Mouse (Mus musculus): Measurements from ENCODE around the gene Rpl37. TPM values are rescaled to one million over a fixed set of nuclear protein-coding genes. Genes with fewer than 3 reads are reported as not detected.

Rpl37 gene
- total and polyA plus RNA-seq, 3 experiments, result 646 to 1,787 (median 1,083) TPM

- no peak overlapping the region for H3K4me3 ChIP-seq (replicated peaks in 1 of 3; ENCODE audit: low read depth in 2 of 3, low read length in 2 of 3, poor library complexity in 1 of 3)
- no peak overlapping the region for H3K9ac ChIP-seq (ENCODE audit: insufficient read depth, low read depth)
- dilution Hi-C loops (cut with MboI; ENCODE audit: extremely low pct_ligation_motif_present, extremely low pct_unique_long_range_greater_than_20kb, low sequenced_read_pairs), result no loop called here
- TF ChIP-seq MYC (IDR thresholded peaks at IDR 0.05; ENCODE audit: low read depth, low read length) (no peak), TCF12 (IDR thresholded peaks at IDR 0.05; ENCODE audit: low read depth, low read length) (no peak), ZNF384 (IDR thresholded peaks at IDR 0.05; ENCODE audit: low read depth, low read length) (no peak), KAT2A (IDR thresholded peaks at IDR 0.05; ENCODE audit: insufficient replicate concordance, low read length) (no peak), ZKSCAN1 (IDR thresholded peaks at IDR 0.05; ENCODE audit: borderline replicate concordance, low read depth, low read length) (no peak), MAX (IDR thresholded peaks at IDR 0.05; ENCODE audit: low read length) (no peak), CHD2 (IDR thresholded peaks at IDR 0.05; ENCODE audit: low read length) (no peak), CHD1 (IDR thresholded peaks at IDR 0.05; ENCODE audit: low read depth, low read length) (no peak), HCFC1 (IDR thresholded peaks at IDR 0.05; ENCODE audit: low read depth, low read length) (no peak)
- H3K79me2 ChIP-seq (replicated peaks; ENCODE audit: control insufficient read depth, extremely low read depth, insufficient read depth, poor library complexity, severe bottlenecking), result no peaks in the 10 kb centered on the region
- no peak overlapping the region for H3K27ac ChIP-seq (ENCODE audit: insufficient read depth, low read depth)
- in situ Hi-C loops (cut with MboI; ENCODE audit: low pct_ligation_motif_present, low pct_unique_long_range_greater_than_20kb, low sequenced_read_pairs), result no loop called here
- no peaks in the 10 kb centered on the region for H3K36me3 ChIP-seq (replicated peaks in 1 of 2; ENCODE audit: control insufficient read depth in 1 of 2, insufficient read depth in 1 of 2, low read length in 1 of 2)
- no peak overlapping the region for H3K4me2 ChIP-seq (ENCODE audit: insufficient read depth, low read depth, poor library complexity, severe bottlenecking)
- no peaks in the 10 kb centered on the region for H3K9me3 ChIP-seq (replicated peaks; ENCODE audit: low read length)
- H3K4me1 ChIP-seq (ENCODE audit: control insufficient read depth in 1 of 2, insufficient read depth in 2 of 2), result peaks cover 0 to 10% of the 10 kb centered on the region in 2 experiments; a peak in 2 of 4 replicates
- no peaks in the 10 kb centered on the region for H3K27me3 ChIP-seq (replicated peaks)
- no peak for DNase-seq (ENCODE audit: extremely low read depth)
These were observed 21.8 kb downstream of the Rpl37 start for GRCm38 (mm10) chr15:5138021-5138856.

- H3K27me3 ChIP-seq (replicated peaks), result no peaks in the 10 kb centered on the region
- H3K9ac ChIP-seq (ENCODE audit: insufficient read depth, low read depth), result no peak overlapping the region
- H3K4me2 ChIP-seq (ENCODE audit: insufficient read depth, low read depth, poor library complexity, severe bottlenecking), result no peak overlapping the region
- H3K27ac ChIP-seq (ENCODE audit: insufficient read depth, low read depth), result no peak overlapping the region
- no peaks in the 10 kb centered on the region for H3K36me3 ChIP-seq (replicated peaks in 1 of 2; ENCODE audit: control insufficient read depth in 1 of 2, insufficient read depth in 1 of 2, low read length in 1 of 2)
- TF ChIP-seq KAT2A (IDR thresholded peaks at IDR 0.05; ENCODE audit: insufficient replicate concordance, low read length), result no peak
- TF ChIP-seq SIN3A (IDR thresholded peaks at IDR 0.05; ENCODE audit: low read length), result no peak
- TF ChIP-seq CHD1 (IDR thresholded peaks at IDR 0.05; ENCODE audit: low read depth, low read length), result no peak
- TF ChIP-seq RCOR1 (conservative IDR thresholded peaks at IDR 0.05; ENCODE audit: low read depth, low read length), result no peak
- no peak for TF ChIP-seq ZNF384 (IDR thresholded peaks at IDR 0.05; ENCODE audit: low read depth, low read length)
- TF ChIP-seq ETS1 (conservative IDR thresholded peaks at IDR 0.05; ENCODE audit: low read depth, low read length), result no peak
- H3K4me3 ChIP-seq (replicated peaks in 1 of 3; ENCODE audit: low read depth in 2 of 3, low read length in 2 of 3, poor library complexity in 1 of 3), result no peak overlapping the region
- 0 out of 2 replicates have a peak, but pooled peaks cover under 1% of the 10 kb centered on the region for H3K79me2 ChIP-seq (replicated peaks; ENCODE audit: control insufficient read depth, extremely low read depth, insufficient read depth, poor library complexity, severe bottlenecking)
- DNase-seq (ENCODE audit: extremely low read depth), result no peak
- H3K4me1 ChIP-seq (ENCODE audit: control insufficient read depth in 1 of 2, insufficient read depth in 2 of 2), result peaks cover 0 to 10% of the 10 kb centered on the region in 2 experiments; a peak in 2 of 4 replicates
- in situ Hi-C loops (cut with MboI; ENCODE audit: low pct_ligation_motif_present, low pct_unique_long_range_greater_than_20kb, low sequenced_read_pairs), result no loop called here
- no peaks in the 10 kb centered on the region for H3K9me3 ChIP-seq (replicated peaks; ENCODE audit: low read length)
- dilution Hi-C loops (cut with MboI; ENCODE audit: extremely low pct_ligation_motif_present, extremely low pct_unique_long_range_greater_than_20kb, low sequenced_read_pairs), result no loop called here
These were observed 22.9 kb downstream of the Rpl37 start for GRCm38 (mm10) chr15:5139366-5139765.

All from CH12.LX (cell line).